Mouse (Mus musculus): ENCODE data around the gene Atp5j. TPM values are rescaled to one million over a fixed set of nuclear protein-coding genes. Genes with fewer than 3 reads are reported as not detected.
A peak's percentile ranks its signal among the peaks of the same experiment; 100 is the strongest.

Gene Atp5j
- total RNA-seq (2021): 100 to 1,000 TPM; 451 to 484 TPM
- polyA plus RNA-seq (2012; rRNA removed): 192 and 291 TPM in 2 replicates
- long read RNA-seq, transcript Atp5j-201 (5 exons, 809 nt): major isoform, 65 of 386 reads
- long read RNA-seq, transcript Atp5j-202 (6 exons, 742 nt): minor isoform, 12 of 386 reads
- long read RNA-seq, partial matches to known transcripts: 252 of 386 reads
- long read RNA-seq, other reads (novel, unspliced or antisense): 53 of 386 reads

DNA sequence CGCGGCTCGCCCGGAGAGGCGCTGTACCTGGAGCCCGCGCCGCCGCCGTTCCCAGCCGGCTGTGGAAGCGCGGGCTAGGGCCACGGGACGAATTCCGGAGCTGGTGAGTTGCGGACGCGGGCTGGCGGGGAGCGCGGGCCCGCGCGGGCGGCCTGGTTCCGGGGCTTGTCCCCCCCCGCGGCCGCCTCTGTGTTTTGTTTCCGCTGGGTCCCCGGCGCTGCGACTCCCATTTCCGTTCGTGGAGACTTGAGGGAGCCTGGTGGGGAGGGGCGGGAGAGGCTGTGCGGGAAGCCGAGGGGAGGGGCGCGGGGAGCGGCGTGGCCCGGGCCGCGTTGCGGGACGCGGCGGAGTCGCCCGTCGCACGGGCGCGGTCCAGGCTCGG, at the start of gene Atp5j:
TSS of gene Atp5j (minus strand) at position 185 of the 382 bp plus-strand sequence.
- DNase-seq: peak; percentile 92

DNA sequence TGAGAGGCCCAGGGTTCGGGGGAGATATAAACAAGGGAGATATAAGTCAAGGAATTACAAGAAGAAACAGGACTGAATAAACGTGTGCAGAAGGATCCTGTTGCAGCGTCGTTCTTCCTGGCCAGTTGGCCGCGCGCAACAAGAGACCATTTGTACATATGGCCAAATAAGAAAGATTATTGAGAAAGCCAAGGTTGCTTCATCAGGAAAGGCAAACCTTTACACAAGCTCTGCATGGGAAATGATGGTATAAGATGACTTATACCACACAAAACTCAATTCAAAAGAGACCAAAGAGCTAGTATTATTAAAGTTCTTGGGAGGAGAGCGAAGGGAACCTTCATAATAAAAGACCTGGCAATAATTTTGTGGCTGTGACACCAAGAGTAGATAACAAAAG, 49.1 kb upstream of the Atp5j start:
- DNase-seq: no peak

DNA sequence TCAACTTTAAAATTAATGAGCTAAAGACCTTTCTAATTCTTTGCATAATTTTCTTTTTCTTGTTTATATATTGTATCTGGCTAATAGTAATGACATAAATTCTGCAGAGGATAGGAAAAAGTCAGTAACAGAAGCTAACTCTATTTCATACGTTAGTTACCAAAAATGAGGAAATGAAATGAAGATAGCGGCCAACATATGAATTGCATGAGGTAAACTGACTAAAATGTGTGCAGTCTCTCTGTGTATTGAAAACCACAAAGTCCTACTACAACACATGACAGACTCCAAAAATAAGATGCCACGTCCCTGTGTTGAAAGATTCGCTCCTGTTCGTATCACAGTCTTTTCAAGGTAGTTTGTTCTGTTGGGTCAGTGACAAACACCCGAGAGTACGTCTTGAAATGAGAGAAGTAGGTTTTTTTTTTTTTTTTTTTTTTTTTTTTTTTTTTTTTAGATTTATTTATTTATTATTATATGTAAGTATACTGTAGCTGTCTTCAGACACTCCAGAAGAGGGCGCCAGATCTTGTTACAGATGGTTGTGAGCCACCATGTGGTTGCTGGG, 46.4 kb upstream of the Atp5j start:
- no peak for DNase-seq

DNA sequence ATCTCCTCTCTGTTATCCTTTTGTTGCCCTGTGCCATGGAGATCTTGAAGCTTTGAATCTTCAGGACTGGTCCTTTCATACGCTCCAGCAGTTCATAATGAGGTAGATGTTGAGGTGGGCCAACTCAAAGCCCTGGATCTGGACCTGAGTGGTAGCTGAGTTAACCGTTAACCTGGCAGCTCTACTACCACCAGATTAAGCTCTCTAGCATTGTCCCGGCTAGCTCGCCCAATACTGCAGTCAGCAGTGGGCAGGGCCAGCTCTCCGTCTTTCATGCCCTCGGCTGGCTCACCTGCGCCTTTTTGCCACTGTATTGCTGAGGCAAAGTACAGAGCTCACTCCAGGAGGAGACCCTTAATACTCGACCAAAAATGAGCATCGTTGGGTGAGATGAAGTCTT, 45.7 kb upstream of the Atp5j start:
- no peak for DNase-seq

DNA sequence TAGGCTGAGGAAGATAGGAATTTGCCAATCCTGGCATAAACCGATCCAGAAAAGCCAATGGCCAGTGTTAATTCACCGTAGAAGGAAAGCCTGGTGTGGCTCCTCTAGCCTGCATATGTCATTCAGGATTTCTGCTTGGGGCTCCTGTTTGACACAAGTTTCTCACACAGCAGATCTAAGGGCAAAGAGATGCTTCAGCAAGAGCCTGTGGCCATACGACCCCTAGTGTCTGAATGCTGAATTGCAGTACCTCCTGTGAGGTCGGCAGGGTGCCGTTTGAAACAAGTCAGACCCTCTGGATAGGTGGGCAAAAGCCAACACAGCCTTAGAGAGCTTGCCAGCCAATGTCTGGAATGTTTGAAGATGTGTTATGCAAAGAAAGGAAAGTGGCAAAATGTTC, 43.7 kb upstream of the Atp5j start:
- DNase-seq: peak; percentile 60

DNA sequence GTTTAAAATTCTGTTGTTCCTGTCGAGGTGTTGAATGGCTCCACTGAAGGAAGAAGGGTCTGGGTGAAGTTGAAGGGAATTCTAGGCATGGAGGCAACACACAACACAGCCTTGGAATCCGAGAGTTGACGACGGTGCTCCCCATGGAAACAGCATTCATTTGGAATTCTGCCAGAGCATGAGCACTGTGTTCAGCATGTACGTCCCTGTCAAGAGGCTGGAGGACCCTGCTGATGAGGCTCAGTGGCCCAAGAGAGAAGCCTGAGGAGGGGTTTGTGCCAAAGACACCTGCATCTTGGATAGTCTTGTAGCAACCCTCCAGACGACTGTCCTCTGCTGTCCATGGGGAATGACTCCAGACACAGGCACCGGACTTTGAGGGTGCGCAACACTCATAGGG, 40.7 kb upstream of the Atp5j start:
- DNase-seq: no peak

DNA sequence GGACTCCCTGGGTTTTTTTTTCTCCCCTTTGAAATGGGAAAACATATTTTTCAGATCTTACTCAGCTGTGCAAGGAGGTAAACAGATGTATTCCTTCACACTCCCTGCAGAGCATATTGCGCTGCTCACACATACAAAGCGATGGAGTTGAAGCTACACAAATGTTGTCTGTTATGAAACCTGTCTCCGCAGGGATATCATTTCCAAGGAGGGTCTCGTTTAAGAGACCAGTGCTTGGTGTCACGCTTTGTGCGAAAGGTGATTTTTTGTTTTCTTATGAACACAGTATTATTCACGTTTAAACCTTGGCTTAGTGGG, 40.3 kb upstream of the Atp5j start:
- no peak for DNase-seq

DNA sequence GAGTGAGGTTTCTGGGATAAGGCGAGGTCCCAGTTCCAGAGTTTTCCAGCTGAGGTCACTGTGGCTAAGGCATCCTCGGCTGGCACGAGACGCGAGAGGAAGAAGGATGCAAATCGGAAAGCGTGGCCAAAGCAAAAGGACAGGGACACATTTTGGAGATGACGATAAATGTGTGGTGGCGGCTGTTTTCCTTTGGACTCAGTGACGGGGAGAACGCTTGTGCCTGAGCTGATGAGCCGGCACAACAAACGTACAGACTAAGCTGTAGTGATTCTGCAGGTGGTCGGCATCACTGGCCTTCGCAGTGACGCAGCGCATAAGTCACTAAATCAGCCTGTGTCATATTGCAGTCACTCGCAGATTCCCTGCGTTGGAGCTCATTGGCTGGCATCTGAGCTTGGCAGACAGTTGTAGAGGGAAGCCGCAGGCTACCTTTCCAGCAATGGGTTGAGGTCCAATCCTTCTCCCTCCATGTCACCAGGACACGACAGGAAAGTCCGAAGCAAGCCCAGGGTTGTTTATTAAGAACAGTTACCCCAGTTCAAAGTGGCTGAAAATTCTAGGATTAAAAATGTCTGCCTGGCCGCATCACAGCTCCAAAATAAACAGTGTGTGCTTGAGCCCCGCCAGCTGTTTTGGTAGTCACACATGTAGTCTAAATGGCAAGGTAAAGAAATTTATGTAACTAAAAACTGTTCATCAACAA, 39.7 kb upstream of the Atp5j start:
- no peak for DNase-seq

DNA sequence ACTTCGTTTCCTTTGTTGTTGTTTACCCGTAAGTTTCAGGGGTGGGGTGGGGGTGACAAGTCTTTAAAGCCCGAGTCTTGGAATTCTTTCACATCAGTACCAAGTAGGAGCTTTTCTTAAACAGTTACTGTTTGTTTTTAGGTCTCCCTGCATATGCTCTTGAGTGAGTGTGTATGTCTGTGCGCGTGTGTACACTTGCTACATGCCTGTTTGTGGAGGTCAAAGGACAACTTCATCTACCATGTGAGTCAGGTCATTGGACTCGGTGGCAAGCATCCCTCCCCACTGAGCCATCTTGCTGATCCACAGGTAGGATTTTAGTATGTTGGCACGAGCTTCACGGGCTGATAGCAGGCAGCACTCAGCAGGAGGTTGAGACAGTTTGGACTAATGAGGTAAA, 38.4 kb upstream of the Atp5j start:
- no peak for DNase-seq

DNA sequence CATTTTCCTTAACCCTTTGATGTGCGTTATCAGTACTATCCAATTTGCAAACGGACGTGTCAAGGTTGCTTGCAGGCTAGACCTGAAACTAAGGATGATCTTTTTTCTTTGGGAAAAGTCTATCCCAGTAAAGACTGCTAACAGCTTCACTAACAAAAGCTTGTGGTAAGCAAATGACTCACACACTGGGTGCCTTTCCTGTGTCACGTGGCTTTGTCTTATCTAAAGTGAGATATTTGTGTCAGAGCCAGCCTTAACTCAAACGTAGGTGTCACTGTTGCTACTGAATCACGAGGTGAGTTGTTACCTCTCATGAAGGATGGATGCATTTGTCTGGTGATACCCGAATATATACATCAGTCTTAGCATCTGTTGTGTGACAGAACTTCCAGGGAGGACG, 29.2 kb upstream of the Atp5j start:
- no peak for DNase-seq

DNA sequence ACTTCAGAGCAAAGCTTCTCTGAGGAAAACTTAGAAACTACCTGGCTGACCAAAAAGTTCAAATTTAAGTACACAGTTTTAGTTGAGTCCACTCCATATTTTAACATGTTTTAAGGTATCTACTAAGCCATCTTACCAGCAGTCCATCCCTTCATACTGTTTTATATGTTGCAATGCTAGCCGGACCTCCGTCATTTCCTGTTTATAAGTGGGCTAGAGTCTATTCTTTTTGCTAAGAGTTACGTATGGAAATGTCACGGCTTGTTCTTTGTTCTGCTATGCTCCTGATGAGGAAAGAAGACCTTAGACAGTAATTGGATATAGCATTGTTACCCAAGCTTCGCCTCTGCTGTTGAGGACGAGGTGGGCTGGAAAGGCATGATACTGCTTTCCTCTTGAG, 18.1 kb upstream of the Atp5j start:
- no peak for DNase-seq

DNA sequence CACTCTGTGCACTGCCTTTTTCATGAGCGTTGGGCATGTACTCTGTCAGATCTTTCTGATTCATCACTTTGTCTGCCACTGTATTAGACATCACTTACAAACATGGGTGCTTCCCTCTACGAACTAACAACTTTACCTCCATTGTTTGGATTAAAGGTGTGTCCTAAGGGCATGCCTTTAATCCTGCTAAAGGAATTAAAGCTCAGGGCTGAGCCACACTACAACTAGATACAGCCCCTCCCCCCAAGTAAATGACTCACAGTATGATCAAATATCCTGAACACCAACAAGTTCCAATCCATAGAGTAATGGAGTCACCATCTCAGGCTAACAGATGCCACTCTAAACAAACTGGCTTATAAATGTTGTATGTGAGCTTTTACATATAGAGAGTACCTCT, 3.2 kb upstream of the Atp5j start:
- DNase-seq: no peak

DNA sequence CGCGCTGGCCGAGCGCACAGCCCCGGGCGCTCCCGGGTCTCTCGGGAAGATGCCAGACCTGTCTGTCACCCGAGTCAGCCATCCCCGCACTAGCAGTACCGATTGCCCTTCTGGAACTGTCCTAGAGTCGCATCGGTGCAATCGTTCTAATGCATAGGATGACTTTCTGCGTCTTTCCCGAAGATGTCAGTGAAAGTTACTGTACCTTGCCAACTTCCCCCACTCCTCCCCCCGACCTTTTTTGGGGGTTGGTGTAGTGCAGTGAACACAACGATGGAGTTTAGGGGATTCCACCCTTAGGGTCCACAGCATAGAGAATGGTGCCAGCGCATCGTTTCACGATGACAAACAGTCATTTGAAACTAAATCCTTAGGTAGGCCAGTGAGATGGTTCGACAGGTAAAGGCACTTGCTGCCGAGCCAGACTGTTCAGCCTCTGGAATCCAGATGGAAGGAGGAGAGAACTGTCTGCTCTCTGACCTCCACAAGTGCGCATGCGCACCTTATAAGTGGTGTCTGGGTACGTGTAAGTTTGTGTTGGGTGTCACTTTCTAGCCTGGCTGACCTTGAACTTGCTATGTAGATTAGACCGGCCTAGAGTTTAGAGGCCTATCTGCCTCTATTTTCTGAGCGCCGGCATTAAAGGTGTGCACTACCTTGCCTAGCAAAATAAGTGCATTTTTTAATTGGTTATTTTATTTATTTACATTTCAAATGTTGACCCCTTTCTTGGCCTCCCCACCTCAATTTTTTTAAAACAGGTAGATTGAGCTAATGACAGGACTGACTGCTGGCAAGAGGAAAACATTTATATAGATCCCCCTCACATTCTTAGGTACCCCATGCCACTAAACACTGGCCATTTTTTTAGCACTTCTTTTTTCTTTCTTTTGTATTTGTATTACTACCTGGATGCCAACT, 658 bp upstream of the Atp5j start:
- peak; percentile 70 for DNase-seq

DNA sequence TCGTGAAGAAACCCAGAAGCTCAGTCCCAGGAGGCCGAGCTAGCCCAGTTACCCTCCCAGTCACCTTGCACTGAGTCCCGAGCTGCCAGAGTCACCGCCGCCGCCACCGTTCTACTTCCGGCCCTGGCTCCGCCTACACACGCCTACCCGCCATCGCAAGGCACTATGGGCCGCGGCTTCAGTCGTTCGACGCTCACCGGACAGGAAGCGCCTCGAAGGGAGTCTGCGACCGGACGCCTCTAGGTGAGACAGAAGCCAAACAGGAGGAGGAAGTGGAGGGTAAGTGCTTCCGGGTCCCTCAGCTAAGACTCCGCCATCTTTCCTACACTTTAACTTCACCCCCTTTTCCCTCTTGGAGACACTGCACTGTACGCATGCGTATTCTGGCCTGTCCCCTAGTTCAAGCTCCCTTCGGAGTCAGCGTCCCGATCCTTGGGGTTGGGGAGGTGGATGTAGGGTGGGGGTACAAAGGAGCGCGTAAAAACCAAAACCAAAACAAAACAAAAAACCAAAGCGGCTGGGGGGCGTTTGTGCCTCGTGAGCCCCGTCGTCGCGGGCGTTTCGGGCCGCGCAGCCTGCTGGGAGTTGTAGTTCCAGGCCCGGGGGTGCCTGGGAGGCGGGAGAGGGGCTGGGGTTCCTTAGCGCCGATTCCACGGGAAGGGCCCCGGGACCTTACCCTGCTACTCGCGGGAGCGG, 532 bp downstream of the Atp5j start, which contains the start of gene Gabpa:
TSS of gene Gabpa (plus strand) at position 181 of the 696 bp plus-strand sequence.
- DNase-seq: peak; percentile 95

DNA sequence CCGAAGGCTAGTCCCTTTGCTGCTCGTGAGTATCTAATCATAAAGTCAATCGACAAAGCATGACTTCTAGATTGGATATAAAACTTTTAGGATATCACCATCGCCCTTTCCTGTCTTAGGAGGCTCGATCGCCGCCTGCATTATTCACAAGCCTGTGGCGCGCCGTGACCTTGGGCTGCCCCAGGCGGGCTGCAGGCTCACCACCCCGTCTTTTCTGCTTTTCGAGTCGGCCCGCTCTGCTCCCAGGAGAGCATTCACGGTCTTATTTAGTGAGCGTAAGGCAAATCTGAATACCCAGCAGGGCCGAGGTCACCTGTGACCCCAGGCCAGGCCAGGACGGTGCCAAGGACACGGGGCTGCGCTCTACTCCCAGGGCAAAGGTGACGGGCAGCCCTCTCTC, 1.1 kb downstream of the Atp5j start:
- DNase-seq: no peak

DNA sequence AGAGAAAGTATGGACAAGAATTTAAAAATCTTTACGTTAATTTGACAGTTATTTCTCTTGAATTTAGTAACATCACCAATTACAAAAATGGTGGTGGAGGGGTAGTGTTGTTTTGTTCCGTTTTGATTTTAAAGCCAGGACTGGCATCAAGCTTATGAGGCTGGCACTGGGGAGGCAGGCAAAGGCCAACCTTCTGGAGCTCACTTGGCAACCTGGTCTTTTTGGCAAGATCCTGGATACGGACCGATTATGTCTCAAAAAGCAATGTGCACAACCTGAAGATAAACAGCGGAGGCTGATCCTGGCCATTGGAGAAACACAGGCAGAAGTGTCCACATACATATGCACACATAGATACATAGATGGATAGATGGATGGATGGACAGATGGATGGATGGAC, 2.7 kb downstream of the Atp5j start:
- peak; percentile 24 for DNase-seq

DNA sequence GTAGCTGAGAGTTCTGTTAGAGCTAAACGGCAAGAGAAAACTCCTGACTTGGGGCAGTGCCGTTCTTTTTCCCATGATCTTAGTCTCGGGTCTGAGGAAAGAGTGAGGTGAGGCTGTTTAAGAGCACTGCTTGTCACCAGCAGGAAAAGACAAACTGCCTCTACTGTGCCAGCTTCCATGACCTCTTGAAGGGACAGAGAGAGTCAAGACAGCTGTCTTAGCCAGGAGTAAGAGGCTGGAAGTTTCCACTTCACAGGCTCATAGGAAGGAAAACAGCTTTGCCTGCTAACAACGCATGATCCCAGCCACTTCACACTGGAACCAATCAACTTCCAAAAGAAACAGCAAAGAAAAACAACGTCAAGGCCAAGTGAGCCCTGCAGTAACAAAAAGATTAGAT, 3.7 kb downstream of the Atp5j start:
- DNase-seq: peak; percentile 59

DNA sequence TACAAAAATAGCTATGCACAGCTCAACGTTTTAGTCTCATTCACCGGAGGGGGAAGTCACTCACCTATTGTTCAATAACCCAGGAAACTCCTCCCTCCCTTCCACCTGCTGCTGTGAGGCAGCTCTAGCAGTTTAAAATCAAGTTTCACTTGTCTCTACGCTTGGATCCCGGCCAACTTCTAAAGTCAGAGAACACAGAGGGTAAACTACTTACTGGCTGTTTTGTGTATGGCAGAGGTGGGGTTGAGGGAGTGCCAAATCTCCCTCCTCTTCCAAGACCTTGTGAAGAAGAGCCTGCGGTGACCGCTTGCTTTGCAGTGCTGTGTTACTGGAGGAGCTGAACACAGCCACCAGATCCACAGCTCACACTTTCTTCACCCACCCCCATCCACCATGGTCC, 10.4 kb downstream of the Atp5j start:
- DNase-seq: no peak

DNA sequence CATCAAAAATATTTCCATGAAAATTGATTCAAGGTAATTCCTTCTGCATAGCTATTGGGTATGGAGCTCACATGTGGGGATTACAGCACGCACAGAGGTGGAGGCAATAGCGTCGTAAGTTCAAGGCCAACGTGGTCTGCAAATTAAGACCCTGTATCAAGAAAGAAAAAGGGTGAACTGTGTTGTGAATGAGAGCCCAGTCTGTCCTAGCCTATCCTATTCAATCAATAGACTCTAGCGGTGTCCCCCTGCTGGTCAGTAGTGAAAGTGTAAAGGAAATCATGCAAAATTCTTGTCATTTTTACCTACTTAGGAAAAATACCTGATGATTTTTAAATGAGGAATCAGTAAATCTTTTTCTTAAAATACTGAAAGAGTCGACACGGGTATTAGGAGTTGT, 18.0 kb downstream of the Atp5j start:
- DNase-seq: peak; percentile 22

DNA sequence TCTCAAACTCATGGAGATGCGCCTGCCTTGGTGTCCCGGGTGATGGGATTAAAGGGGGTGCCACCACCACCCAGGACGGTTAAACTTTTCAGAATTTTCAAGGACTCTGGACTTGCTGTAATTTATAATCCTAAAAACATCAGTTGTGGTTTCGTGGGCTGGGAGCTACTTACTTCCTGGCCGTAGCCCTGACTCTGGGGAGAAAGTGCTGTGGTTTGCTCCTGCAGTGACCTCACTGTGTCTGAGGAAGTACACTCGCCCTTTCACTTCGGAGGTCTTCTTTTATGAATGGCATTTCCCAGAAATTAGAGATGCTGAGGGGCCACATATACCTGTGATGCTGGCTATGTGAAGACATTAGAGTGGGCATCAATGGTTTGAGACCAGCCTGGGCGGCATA, 20.9 kb downstream of the Atp5j start:
- no peak for DNase-seq

DNA sequence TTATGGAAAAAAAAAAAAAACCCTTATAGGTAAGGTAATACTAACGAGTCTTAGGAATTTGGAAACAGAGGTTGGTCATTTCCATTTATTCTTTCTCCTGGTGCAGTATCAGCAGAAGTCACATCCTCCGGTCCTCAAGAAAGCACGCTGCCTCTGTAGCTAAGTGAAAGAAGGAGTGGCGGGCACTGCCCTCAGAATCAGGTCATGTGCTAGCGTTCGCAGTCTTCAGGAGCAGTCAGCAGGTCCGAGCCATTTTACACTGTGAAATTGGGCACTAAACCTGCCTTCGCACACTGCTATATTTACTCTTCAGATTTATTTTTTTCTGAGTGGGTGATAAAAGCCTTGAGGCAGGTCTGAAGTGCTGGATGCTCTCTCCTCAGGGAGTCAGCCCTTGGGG, 21.6 kb downstream of the Atp5j start:
- DNase-seq: no peak

DNA sequence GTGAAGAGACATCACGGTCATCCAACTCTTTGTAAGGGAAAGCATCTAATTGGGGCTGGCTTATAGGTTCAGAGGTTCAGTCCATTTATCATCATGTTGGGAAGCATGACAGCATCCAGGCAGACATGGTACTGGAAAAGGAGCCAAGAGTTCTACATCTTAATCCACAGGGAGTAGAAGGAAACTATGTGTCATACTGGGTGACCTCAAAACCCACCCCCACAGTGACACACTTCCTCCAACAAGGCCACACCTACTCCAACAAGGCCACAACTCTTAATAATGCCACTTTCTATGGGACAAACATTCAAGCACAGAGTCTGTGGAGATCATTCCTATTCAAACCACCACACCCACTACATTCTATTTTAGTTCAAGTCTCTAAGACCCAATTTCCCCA, 25.2 kb downstream of the Atp5j start:
- DNase-seq: peak; percentile 33
